Mouse (Mus musculus) lung, embryonic 14.5 days (tissue): ENCODE results near the gene Igfbp2. TPM values are rescaled to one million over a fixed set of nuclear protein-coding genes. Genes with fewer than 3 reads are reported as not detected.
A peak's percentile ranks its signal among the peaks of the same experiment; 100 is the strongest.

Source experiments
- ATAC-seq: fragments of 200-750 bp; cut with Nextera tagmentation; 2 replicates; pipeline ENCODE4 v1.8.0; 2017; ENCODE audit warnings: mild to moderate bottlenecking, moderate TSS enrichment, moderate library complexity; ENCODE audit not compliant: insufficient read depth
- DNase-seq: peaks from one replicate; pipeline ENCODE4 v3.0.0-alpha.2; 2015
- H3K27ac ChIP-seq: fragments of 300-500 bp; sonication (generic); 2 replicates; pipeline ENCODE4 v1.5.1; 2014; ENCODE audit warnings: low read depth, mild to moderate bottlenecking, moderate library complexity
- H3K27me3 ChIP-seq: fragments of 300-500 bp; sonication (generic); 2 replicates; pipeline ENCODE4 v1.6.1; 2014; ENCODE audit warnings: low read length, control low read depth; ENCODE audit not compliant: insufficient read depth
- H3K36me3 ChIP-seq: fragments of 300-500 bp; sonication (generic); 2 replicates; pipeline ENCODE4 v1.6.1; 2014; ENCODE audit warnings: control low read depth; ENCODE audit not compliant: insufficient read depth
- H3K4me1 ChIP-seq: fragments of 300-500 bp; sonication (generic); 2 replicates; pipeline ENCODE4 v1.6.1; 2014; ENCODE audit warnings: antibody characterized with exemption, control low read depth; ENCODE audit not compliant: insufficient read depth
- H3K4me2 ChIP-seq: fragments of 300-500 bp; sonication (generic); 2 replicates; pipeline ENCODE4 v1.6.1; 2014; ENCODE audit warnings: mild to moderate bottlenecking
- H3K4me3 ChIP-seq: fragments of 300-500 bp; sonication (generic); 2 replicates; pipeline ENCODE4 v1.5.1; 2014; ENCODE audit warnings: low read depth, low read length
- H3K9ac ChIP-seq: fragments of 300-500 bp; sonication (generic); 2 replicates; pipeline ENCODE4 v1.6.1; 2014
- H3K9me3 ChIP-seq: fragments of 300-500 bp; sonication (generic); 2 replicates; pipeline ENCODE4 v1.6.1; 2016; ENCODE audit warnings: low read depth, low read length, control low read depth
- CTCF ChIP-seq: IDR thresholded peaks from 2 replicates; pipeline ENCODE4 v1.5.1; 2016; ENCODE audit warnings: antibody characterized with exemption, low read depth
- WGBS: fragments of 180-500 bp; shearing (Covaris S2); extraction: QIAGEN DNeasy Blood & Tissue Kit; methylation state at CpG from one replicate; pipeline ENCODE4 v1.1.7; 2014; 5-methylcytosine and 5-hydroxymethylcytosine counted together
- polyA plus RNA-seq: library from polyadenylated mRNA; unstranded; fragments of >200 nt; fragmentation: Nextera tagmentation; extraction: Ambion mirVana; gene quantifications from 2 replicates; pipeline ENCODE4 v1.2.1, GENCODE M21; 2014

Igfbp2 gene
- polyA plus RNA-seq, 1 experiment from 2014 or later: 352 TPM

DNA sequence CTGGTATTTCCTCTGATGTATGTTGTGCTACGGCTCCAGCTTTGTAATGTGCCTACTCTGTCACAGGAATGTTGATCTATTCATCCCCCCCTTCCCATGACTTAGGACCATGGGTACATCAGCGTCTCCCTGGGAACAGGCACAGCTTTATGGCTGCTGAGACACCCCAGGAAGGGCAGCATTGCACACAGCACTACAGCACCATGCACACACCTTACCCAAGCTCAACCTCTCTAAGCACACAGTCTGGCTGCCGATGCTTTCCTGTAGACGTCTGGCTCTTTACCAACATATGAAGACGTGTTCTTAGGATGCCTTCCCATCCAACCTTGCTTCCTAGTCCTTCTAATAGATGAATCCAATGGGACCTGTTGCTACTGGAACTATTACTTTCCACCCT is 42.1 kb downstream of the Igfbp2 start:
- Histone ChIP-seq H3K4me1 (no peaks in the 10 kb centered on the region), H3K9ac (no peak overlapping the region), H3K27me3 (0 out of 2 replicates have a peak, but pooled peaks cover under 1% of the 10 kb centered on the region), H3K4me2 (no peak overlapping the region), H3K9me3 (no peaks in the 10 kb centered on the region), H3K4me3 (no peak overlapping the region), H3K27ac (no peak overlapping the region), H3K36me3 (peaks cover 35% of the 10 kb centered on the region)
- no peak for DNase-seq
- WGBS: 45% methylated on average over 5 of the region's 5 CpGs
- ATAC-seq: no peak
- no peak for TF ChIP-seq CTCF

DNA sequence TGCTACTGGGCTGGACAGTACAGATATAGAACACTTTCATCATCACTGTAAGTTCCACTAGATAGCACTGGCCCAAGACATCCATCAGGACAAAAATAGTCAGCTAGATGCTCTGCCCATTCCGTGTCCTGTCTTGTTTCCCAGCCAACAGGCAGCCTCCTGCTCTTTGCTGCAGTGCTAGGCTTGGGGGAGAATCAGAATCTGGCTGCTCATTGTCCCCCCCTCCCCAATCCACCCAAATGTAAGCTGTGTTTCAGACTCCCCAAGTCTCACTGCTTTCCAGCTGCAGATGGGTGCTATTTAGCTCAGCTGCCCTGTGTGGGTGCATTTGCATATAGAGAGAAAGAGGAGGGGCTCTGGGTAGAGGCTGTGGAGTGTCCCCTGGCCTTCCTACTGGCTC is 43.0 kb downstream of the Igfbp2 start:
- no peak overlapping the region for H3K9ac ChIP-seq
- H3K4me3 ChIP-seq: no peak overlapping the region
- DNase-seq (no peak), ATAC-seq (no peak)
- no peak for TF ChIP-seq CTCF
- no peaks in the 10 kb centered on the region for H3K9me3 ChIP-seq
- H3K27ac ChIP-seq: no peak overlapping the region
- H3K27me3 ChIP-seq: peaks cover 7% of the 10 kb centered on the region; the same call in 1 of the 2 replicates
- 59% methylated on average over 1 of the region's 1 CpGs for WGBS
- H3K36me3 ChIP-seq: peaks cover 31% of the 10 kb centered on the region
- no peak overlapping the region for H3K4me2 ChIP-seq
- H3K4me1 ChIP-seq: no peaks in the 10 kb centered on the region

DNA sequence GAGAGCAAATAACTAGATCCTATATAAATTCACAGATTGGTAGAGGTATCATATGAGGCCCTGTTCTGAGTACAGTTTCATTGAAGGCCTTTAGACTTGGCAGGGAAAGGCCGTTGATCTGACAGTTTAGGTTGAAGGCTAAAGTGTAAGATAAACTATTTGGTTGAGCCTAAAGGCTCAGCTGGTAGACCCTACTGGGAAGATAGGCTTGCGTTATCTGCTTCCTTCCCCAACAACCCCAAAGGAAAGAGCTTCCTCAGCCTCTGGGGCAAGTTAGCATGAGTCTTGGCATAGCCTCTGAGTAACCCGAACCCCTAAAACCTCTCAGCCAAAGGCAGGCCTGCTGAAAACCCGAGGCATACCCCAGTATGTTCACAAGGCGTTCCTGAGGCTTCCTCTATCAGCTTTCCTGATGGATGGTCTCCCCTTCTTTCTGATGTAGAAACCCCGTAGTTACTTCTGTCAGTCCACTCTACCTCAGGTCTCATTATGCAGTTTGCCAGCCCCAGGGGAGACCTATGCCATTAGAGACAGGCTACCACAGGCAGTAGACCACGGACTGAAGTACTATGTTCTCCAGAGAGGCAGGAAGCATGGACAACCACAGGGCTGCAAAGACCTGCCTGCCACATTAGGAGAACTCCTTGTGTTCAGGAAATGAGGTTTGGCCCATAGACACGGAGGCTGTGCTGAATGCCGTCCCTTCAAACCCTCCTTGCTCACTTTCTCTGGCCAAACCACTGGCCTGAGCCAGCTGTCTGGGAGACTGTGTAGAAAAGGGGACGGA is 44.3 kb downstream of the Igfbp2 start:
- peak overlapping the region; percentile 1; the same call in 1 of the 2 replicates for H3K4me2 ChIP-seq
- peaks cover 18% of the 10 kb centered on the region for H3K36me3 ChIP-seq
- H3K4me1 ChIP-seq: no peaks in the 10 kb centered on the region
- H3K4me3 ChIP-seq: no peak overlapping the region
- ATAC-seq (no peak), DNase-seq (no peak)
- peaks cover 9% of the 10 kb centered on the region for H3K27me3 ChIP-seq
- H3K27ac ChIP-seq: no peak overlapping the region
- H3K9me3 ChIP-seq: no peaks in the 10 kb centered on the region
- WGBS: 67% methylated on average over 10 of the region's 10 CpGs
- H3K9ac ChIP-seq: no peak overlapping the region
- TF ChIP-seq CTCF: no peak

DNA sequence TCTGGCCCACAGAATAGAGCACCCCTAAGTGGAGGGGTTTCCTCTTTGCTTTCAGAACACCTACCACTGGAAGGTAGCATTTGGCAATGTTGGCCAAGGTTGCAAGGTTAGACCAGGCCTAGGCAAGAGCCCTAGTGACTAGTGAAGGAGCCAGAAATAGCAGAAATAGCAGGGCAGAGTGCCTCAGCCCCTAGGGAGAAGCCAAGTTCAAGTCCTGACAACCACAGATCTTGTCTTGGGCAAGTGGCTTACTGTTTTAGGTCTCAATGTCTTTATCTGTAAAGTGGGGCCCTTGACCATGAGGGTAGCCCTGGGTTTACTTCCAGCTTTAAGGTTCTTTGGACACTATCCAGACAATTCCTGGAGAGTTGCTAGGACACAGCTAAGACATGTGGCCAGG is 45.0 kb downstream of the Igfbp2 start:
- no peak for TF ChIP-seq CTCF
- no peak overlapping the region for H3K9ac ChIP-seq
- H3K9me3 ChIP-seq: no peaks in the 10 kb centered on the region
- no peak overlapping the region for H3K4me3 ChIP-seq
- DNase-seq: no peak
- ATAC-seq: no peak
- H3K4me1 ChIP-seq: no peaks in the 10 kb centered on the region
- H3K36me3 ChIP-seq: peaks cover 15% of the 10 kb centered on the region
- no peak overlapping the region for H3K27ac ChIP-seq
- peaks cover 14% of the 10 kb centered on the region for H3K27me3 ChIP-seq
- peak overlapping the region; percentile 1; the same call in 1 of the 2 replicates for H3K4me2 ChIP-seq

DNA sequence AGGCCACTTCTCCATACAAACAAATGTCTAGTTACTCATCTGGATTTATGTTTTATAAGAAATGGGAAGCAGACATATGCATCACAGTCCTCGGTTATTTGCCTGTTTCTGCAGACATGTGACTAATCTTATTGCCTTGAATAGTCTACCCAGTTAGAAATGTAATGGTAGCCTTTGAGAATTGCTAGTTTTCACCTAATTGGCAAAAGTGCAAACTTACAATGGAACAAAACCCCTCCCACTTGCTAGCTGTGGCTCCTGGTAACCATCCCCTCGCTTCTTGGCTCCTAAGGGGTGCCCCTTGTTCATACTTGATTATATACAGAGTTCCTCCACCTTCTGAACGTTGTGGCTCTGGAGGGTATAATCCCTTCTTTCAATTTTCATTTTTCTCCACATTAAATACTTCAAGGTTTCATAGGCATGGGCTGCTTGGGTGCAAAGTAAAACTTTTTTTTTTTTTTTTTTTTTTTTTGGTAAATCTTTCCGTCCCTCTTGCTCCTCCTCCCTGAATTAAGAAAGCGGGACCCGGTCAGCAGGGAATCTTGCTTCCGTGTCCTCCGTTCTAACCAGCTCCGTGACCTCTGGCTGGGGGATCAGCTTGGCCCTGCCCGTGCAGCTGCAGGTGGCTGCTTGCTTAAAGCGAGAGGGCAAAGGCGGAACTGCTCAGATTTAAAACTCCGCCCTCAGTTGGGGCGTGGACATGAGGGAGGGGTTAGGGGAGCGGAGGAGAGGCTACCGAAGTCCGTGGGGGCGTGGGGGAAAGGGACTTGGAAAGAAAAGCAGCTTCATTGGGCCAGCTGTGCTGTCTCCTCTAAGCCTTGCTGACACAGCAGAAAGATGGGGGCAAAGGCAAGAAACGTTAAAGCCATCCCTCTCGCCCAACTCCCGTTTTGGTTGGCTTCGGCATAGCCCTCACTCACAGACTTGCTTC is 45.6 kb downstream of the Igfbp2 start:
- TF ChIP-seq CTCF: 0 out of 2 replicates have a peak, but pooled peaks have one; percentile 3
- Histone ChIP-seq H3K4me3 (peak overlapping the region; percentile 59), H3K27me3 (peaks cover 14% of the 10 kb centered on the region), H3K9ac (peak overlapping the region; percentile 27), H3K4me1 (no peaks in the 10 kb centered on the region), H3K4me2 (peak overlapping the region; percentile 87), H3K36me3 (peaks cover 10% of the 10 kb centered on the region), H3K9me3 (no peaks in the 10 kb centered on the region), H3K27ac (peak overlapping the region; percentile 63; the same call in 1 of the 2 replicates)
- ATAC-seq: peak; percentile 18
- WGBS: 7% methylated on average over 22 of the region's 22 CpGs
- peak; percentile 89 for DNase-seq

DNA sequence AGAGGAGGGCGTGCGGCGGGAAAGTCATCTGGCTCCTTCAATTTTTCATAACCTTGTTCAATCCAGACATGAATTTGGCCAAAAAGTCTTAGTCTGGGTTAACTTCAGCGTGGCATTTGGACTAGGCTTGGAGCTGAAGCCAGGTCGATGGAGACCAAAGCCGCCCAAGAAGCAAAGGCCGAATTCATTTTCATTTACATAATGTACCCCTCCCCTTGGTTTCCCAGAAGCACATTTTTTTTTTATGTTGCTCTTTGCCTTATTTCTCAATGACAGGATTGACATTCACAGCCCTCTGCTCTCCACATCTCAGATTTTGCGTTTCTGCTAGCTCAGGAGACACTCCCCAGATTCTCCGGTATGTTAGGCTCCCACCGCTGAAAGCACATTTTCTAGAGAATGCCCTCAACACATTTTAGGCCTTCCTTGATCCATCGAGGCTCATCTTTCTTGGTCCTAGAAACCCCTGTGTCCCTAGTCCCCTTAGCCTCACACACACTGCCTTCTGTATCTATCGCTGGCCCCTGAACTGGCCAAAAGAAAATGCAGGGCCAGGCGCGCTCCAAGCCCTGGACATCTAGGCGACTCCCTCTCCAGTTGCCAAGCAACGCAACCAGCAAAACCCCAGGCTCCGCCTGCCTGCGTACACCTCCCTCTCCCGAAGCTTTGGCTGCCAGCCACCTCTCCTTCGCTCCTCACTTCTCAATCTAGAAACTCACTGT is 46.5 kb downstream of the Igfbp2 start:
- H3K4me3 ChIP-seq: peak overlapping the region; percentile 59
- under 1% methylated on average over 20 of the region's 20 CpGs for WGBS
- DNase-seq (peak; percentile 96), ATAC-seq (peak; percentile 52)
- peak overlapping the region; percentile 27; the same call in 1 of the 2 replicates for H3K9ac ChIP-seq
- peak overlapping the region; percentile 63 for H3K27ac ChIP-seq
- peaks cover 8% of the 10 kb centered on the region for H3K36me3 ChIP-seq
- no peak for TF ChIP-seq CTCF
- no peaks in the 10 kb centered on the region; the same call in 1 of the 2 replicates for H3K4me1 ChIP-seq
- peak overlapping the region; percentile 87 for H3K4me2 ChIP-seq
- no peaks in the 10 kb centered on the region for H3K9me3 ChIP-seq
- H3K27me3 ChIP-seq: peaks cover 14% of the 10 kb centered on the region
